Mouse (Mus musculus): ENCODE measurements around the gene Adad2. TPM values are rescaled to one million over a fixed set of nuclear protein-coding genes. Genes with fewer than 3 reads are reported as not detected.

The Adad2 gene
- total RNA-seq (2021) = not detected
- long read RNA-seq, experiment 1 = 0 reads
- long read RNA-seq, experiment 2 = 0 reads

DNA sequence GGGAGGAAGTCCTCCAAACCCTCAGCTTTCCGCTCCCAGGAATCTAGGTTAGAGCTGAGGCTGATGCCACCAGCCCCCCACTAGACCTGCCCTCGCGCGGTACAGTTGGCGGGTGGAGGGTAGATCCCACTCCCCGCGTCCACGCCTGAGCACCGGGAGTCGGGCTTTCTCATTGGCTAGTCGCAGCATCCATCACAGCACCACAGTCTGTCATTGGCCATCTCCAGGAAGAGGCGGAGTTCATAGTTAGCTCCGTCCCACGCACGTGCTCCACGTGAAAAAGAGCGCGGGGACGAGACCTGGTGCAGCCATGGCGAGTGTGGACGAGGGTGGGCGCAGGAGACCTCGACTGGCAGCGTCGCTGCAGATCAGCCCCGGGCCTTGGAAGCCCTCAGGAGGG, at the start of gene Adad2:
TSS of gene Adad2 (plus strand) at position 277 of the 400 bp plus-strand sequence.
- no peak within 1 kb of the TSS for H3K27ac ChIP-seq
- intact Hi-C loops (cut with DNase I) = no loop called here
- no peak within 1 kb of the TSS for H3K4me3 ChIP-seq
- no peak for TF ChIP-seq CTCF (IDR thresholded peaks at IDR 0.05)
- DNase-seq = no peak

DNA sequence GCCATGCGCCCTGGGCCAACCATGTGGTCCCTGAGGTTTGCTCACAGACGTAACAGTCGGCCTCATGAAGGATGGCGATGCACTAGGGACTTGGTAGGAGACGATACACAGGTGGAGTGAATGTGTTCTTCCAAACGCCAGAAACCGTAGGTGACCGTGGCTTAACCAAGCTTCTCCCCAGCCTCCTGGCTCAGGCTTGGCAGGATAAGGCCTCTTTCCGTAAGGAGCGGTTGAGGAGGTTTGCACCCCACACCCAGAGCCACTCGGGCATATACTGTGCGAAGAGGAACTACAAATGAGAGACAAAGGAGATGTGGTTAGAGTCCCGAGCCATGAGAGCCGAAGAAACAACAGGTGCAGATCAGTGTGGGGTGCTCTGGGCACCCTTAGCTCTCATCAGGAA, 48.7 kb upstream of the Adad2 start:
- intact Hi-C loops (cut with DNase I) = no loop called here
- Histone ChIP-seq H3K27ac (no peak overlapping the region), H3K4me3 (no peak overlapping the region)
- TF ChIP-seq CTCF (IDR thresholded peaks at IDR 0.05) = no peak
- no peak for DNase-seq

DNA sequence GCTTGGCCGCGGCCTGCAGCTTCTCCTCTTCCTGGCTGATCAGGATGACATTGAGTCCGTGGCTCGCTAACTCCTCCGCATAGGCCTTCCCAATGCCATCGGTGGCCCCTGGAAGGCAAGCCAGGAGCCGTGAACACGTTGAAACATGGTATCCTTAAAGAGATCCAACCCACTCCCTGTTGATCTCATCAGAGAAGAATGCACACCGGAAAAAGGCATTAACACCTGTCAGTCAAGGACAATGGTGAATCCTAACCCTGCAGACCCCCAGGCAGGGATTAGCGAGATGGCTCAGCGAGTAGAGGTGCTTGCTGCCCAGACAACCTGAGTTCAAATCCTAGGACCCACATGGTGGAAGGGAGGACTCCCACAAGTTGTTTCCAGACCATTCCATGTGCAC, 46.2 kb upstream of the Adad2 start:
- Histone ChIP-seq H3K27ac (no peak overlapping the region), H3K4me3 (no peak overlapping the region)
- DNase-seq = no peak
- intact Hi-C loops (cut with DNase I) = no loop called here
- TF ChIP-seq CTCF (IDR thresholded peaks at IDR 0.05) = no peak

DNA sequence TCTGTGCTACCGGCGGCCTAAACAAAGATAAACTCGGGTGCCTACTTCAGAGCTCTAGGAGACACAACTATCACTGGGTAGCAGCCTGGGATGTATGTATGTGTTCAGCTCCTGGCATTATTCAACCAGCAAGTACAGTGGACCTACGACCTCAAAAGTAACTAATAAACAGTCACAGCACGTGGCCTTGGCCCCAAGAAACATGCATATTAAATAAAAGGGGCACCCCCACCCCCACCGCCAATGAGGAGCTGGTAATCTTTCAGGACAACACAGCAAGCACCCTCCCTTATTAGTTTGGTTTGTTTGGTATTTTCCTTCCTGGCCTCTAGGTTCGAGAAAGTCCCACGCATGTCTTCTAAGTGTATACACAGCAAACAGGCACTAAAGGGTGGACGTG, 44.3 kb upstream of the Adad2 start:
- DNase-seq = no peak
- intact Hi-C loops (cut with DNase I) = no loop called here
- no peak overlapping the region for H3K4me3 ChIP-seq
- no peak overlapping the region for H3K27ac ChIP-seq
- TF ChIP-seq CTCF (IDR thresholded peaks at IDR 0.05) = no peak

DNA sequence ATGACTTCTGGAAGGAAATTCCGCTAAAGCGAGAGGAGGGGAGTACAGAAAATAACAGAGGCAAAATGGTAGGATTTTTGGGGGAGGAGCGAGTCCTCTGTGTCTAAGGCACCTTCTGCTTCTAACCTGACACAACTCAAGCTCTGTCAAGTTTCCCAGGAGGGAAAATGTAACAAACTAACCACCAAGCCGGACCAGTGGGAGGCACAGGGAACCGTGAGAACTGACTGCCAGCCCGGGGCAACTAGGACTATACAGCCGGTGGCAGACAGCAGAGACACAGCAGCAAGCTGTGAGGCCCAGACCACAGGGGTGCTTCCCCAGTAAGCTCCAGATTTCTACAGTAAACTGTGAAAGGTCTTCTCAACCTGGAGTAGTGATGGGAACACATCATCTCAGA, 43.6 kb upstream of the Adad2 start:
- DNase-seq = no peak
- intact Hi-C loops (cut with DNase I) = no loop called here
- Histone ChIP-seq H3K27ac (no peak overlapping the region), H3K4me3 (no peak overlapping the region)
- no peak for TF ChIP-seq CTCF (IDR thresholded peaks at IDR 0.05)

DNA sequence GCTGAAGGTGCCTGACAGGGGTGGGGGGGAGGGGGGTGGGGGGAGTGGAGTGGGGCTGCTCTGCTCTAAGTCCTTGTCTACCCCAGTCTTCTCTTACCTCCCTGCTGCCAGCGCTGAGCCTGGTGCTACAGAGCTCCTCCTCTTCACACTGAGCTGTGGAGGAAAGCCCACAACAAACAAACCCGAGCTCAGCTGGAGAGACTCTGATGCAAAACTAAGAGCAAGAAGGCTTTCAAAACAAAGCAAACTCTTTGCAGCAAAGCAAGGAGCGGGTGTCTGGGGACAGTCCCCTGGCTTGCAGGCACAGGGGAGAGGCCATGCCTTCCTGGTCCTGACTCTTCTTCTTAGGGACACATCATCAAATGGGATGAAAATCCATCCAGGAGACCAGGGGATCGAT, 42.7 kb upstream of the Adad2 start:
- TF ChIP-seq CTCF (IDR thresholded peaks at IDR 0.05) = no peak
- Histone ChIP-seq H3K4me3 (no peak overlapping the region), H3K27ac (no peak overlapping the region)
- intact Hi-C loops (cut with DNase I) = no loop called here
- no peak for DNase-seq

DNA sequence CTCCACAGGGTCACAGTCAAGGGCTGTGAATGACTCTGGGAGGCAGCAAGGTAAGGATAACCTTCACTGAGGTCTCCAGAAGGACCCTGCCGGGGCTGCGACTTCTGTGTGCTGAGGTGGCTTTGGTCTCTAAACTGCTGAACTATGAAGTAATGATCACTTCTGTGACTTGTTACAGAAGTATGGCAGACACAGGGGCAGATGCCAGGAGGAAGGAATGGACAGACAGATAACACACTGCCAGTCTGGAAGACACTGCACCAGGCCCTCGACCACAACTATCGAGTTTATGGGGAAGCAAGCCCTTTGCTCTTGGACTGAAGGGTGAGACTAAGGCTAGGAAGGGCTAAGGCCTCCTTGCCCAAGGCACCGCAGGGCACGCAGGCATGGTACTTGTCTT, 41.4 kb upstream of the Adad2 start:
- TF ChIP-seq CTCF (IDR thresholded peaks at IDR 0.05) = no peak
- DNase-seq = no peak
- no peak overlapping the region for H3K4me3 ChIP-seq
- H3K27ac ChIP-seq = no peak overlapping the region
- intact Hi-C loops (cut with DNase I) = no loop called here

DNA sequence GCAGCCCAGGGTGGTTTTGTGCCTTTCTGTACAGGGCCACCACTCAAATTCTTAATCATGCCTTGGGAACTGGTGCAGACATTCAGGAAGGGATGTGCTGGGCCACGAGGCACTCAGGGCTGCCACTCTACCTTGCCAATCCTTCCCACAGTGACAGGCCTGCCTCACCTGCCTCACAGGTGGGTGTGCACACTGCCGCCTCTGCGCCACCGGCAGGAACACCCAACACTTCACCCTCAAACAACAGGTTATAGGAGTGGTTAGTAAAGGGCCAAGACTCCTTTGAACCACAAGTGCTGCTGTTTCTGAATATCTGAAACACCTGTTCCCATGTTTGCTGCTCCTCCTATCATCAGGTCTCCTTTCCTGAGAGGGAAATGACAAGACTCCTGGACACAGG, 40.1 kb upstream of the Adad2 start:
- TF ChIP-seq CTCF (IDR thresholded peaks at IDR 0.05) = no peak
- DNase-seq = no peak
- Histone ChIP-seq H3K27ac (no peak overlapping the region), H3K4me3 (no peak overlapping the region)
- intact Hi-C loops (cut with DNase I) = no loop called here

DNA sequence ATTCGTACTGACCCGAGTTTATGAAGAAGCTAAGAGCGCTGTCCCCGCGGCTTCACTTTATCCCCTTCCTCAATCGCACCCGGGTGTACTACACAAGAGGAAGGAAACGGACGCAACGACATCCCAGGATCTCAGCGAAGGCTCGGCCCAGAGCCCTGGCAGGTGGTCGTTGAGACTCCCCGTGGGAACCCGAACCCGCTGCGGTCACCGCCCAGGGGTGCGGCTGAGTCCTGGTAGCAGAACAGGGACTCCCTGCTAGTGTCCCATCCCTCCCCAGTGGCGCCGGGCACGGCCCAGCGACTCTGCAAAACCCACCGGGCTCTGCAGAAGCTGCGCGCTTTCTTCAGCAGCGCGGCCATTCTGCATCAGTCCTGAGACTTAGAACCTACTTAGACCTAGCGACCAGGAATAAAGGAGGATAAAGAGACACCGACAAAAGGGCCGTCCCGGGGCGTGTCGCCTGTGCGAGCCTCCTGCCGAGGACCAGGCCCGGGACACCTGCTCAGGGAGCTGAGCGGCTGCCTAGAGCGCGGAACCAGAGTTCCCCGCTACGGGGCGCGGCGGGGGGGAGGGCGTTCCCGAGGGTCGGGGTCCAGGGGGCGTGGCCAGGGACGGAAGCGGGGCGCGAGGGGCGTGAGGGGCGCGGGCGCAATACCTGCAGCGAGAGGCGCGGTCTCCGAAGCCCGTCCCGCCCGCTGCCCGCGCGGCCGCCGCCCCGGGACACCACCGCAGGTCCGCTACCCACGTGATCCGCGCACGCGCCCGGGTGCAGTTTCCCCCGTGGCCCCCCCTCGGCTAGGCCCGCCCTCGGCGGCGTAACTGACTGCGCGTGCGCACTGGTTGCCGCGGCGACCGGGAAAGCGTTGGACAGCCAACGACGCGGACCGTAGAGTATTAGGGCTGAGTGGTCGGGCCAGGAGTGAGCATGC, 37.8 kb upstream of the Adad2 start, which contains the start of the genes Hsdl1 and Dnaaf1:
TSS of gene Hsdl1 (minus strand) at position 747 of the 929 bp plus-strand sequence.
TSS of gene Dnaaf1 (plus strand) at position 799 of the 929 bp plus-strand sequence.
- intact Hi-C loops (cut with DNase I) = loop anchor here (2.0 kb wide), 1 partner anchor 30 kb away; the partner anchor contains the start of gene Taf1c
- peak within 1 kb of the TSS; percentile 90 for H3K27ac ChIP-seq
- H3K4me3 ChIP-seq = peak within 1 kb of the TSS; percentile 94
- peak; percentile 33; the same call in 1 of the 2 replicates for TF ChIP-seq CTCF (IDR thresholded peaks at IDR 0.05)
- peak; percentile 98 for DNase-seq

DNA sequence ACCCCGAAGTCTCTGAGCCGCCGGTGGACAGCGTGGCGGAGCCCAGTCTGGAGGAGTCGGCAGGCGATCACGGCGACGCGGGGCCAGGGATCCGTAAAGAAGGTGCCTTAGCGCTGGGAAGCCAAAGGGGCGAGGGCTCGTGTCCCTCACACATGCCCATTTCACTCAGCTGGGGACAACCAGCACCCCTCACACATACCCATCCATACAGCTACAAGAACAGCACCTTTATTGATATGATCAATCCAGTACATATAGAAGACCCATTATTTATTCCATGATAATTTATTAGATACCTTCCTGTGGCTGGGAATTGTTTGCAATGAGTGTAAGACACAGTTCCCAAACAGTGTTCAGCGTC, 37.2 kb upstream of the Adad2 start:
- DNase-seq = no peak
- no peak for TF ChIP-seq CTCF (IDR thresholded peaks at IDR 0.05)
- Histone ChIP-seq H3K4me3 (peak overlapping the region; percentile 94), H3K27ac (peak overlapping the region; percentile 90)
- intact Hi-C loops (cut with DNase I) = loop anchor here (2.0 kb wide), 1 partner anchor 29 kb away; the partner anchor contains the start of gene Taf1c

DNA sequence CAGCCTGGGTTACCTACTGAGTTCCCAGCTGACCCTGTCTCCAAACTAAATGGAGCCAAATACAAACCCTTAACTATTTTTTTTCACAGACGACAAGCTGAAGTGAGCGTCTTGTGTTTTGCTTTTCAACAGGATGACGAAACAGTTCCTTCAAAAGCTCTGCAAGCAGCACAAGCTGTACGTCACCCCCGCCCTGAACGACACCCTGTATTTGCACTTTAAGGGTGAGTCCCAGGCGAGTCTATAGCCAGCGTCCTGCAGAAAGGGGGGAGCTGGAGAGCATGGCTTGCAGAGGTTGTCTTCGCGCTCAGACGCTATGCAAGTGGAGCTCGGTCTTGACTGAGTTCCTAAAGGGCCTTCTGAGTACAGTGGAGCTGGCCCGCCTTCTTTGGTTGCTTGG, 33.5 kb upstream of the Adad2 start:
- no peak for TF ChIP-seq CTCF (IDR thresholded peaks at IDR 0.05)
- no peak overlapping the region for H3K4me3 ChIP-seq
- DNase-seq = no peak
- H3K27ac ChIP-seq = no peak overlapping the region
- intact Hi-C loops (cut with DNase I) = no loop called here

DNA sequence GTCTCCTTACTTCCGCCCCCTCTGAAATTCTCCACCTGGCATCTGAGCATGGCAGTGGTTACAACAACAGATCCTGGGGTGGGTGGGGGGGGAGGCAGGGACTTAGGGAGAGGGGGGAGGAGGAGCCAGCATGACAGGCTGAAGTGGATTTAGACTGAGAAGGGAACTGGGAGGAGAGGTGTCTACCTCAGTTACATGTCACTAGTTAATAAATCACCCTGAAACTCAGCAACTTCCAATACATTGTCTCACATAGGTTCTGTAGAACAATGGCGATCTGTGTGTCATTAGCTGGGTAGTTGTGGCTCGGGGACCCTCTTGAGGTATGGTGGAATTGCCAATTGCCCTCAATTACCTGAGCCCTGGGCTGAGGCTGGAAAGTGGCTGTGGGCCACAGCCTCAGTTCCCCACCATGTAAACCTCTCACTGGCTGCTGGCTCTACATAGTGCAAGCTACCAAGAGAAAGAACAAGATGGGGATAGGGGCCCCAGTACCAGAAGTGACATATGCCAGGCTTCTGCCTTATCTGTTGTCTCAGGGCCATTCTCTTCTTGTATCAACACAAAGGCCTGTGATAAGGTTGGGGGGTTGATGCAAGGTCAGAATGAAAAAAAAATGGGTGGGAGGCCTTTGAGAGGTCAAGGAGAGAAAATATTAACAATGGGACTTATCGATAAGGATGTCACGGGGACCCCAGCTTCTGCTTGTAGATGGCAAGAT, 31.9 kb upstream of the Adad2 start:
- Histone ChIP-seq H3K27ac (no peak overlapping the region), H3K4me3 (no peak overlapping the region)
- intact Hi-C loops (cut with DNase I) = no loop called here
- no peak for DNase-seq
- TF ChIP-seq CTCF (IDR thresholded peaks at IDR 0.05) = no peak

DNA sequence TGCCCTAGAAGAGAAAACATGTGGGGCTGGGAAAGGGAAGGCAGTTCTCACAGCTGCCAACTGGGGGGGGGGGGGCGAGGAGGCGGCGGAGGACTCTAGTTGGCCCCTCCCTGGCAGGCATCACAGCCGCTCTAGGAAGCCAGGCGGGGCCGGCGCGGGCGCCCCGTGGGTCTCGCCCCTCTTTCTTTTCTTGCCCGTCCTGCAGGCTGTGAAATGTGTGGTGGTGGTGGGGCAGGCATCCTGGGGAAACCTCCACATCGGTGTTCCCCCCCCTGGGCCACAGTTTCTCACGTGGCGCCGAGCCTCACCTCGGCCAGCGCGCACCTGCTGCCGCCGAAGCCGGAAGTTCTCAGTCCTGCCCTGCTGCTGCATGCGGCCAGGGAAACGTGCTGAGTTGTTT, 26.6 kb upstream of the Adad2 start:
- DNase-seq = no peak
- Histone ChIP-seq H3K4me3 (peak overlapping the region; percentile 45), H3K27ac (no peak overlapping the region)
- TF ChIP-seq CTCF (IDR thresholded peaks at IDR 0.05) = no peak
- intact Hi-C loops (cut with DNase I) = no loop called here

Data from gastrocnemius, adult 2 months (tissue).